ENCODE assay signal across 8 mouse cellular contexts in genomic region chr8:119064523-119064922, GRCm38 (mm10).
A peak's percentile ranks its signal among the peaks of the same experiment; 100 is the strongest.
DNase-seq lines count a peak whose midpoint lies in the region; ATAC-seq and TF ChIP-seq lines count a peak whose summit lies in the region.

No protein-coding gene starts in this region.

- peak; percentile 81 for TF ChIP-seq CTCF in heart, postnatal 0 days (IDR thresholded peaks at IDR 0.05; ENCODE audit: low read depth)
- peak; percentile 89 for TF ChIP-seq CTCF in left cerebral cortex, adult 2 months (IDR thresholded peaks at IDR 0.05)

- H3K27me3 ChIP-seq in heart, postnatal 0 days (ENCODE audit: control insufficient read depth, insufficient read depth, low read length): no peaks in the 10 kb centered on the region
- H3K27me3 ChIP-seq in neural tube, embryonic 11.5 days (ENCODE audit: control insufficient read depth, insufficient read depth, low read length): no peaks in the 10 kb centered on the region

- H3K27ac ChIP-seq in heart, postnatal 0 days (ENCODE audit: low read depth): no peak overlapping the region
- no peak overlapping the region for H3K27ac ChIP-seq in left cerebral cortex, adult 2 months
- H3K27ac ChIP-seq in neural tube, embryonic 11.5 days (ENCODE audit: low read depth, low read length): no peak overlapping the region

- DNase-seq in ovary, postnatal 10 days (ENCODE audit: low spot score): peak; percentile 13
- no peak for DNase-seq in ovary, adult 18-20 months (ENCODE audit: low spot score)
- DNase-seq in adrenal gland, adult (ENCODE audit: inconsistent age in 2 of 2, low spot score in 1 of 2): peak; percentile 29 to 86
- DNase-seq in cerebellum, adult 9-10 months: peak; percentile 77
- peak; percentile 57 for DNase-seq in heart, postnatal 0 days (ENCODE audit: low spot score)
- peak; percentile 56 to 65 for DNase-seq in left cerebral cortex, adult 2 months (ENCODE audit: extremely low spot score in 1 of 2, low spot score in 2 of 2)
- peak; percentile 70 for DNase-seq in neural tube, embryonic 11.5 days (ENCODE audit: low spot score)

- H3K9me3 ChIP-seq in heart, postnatal 0 days (replicated peaks; ENCODE audit: control insufficient read depth, low read length): no peaks in the 10 kb centered on the region
- no peaks in the 10 kb centered on the region for H3K9me3 ChIP-seq in neural tube, embryonic 11.5 days (ENCODE audit: control insufficient read depth, low read length)

- H3K36me3 ChIP-seq in heart, postnatal 0 days (replicated peaks; ENCODE audit: control insufficient read depth, insufficient read depth, low read length): no peaks in the 10 kb centered on the region
- H3K36me3 ChIP-seq in neural tube, embryonic 11.5 days (ENCODE audit: control insufficient read depth, insufficient read depth, low read length): no peaks in the 10 kb centered on the region

- no peak overlapping the region for H3K9ac ChIP-seq in heart, postnatal 0 days (replicated peaks; ENCODE audit: low read depth, low read length)
- no peak overlapping the region for H3K9ac ChIP-seq in neural tube, embryonic 11.5 days (ENCODE audit: low read length)

- no peak overlapping the region for H3K4me3 ChIP-seq in heart, postnatal 0 days (ENCODE audit: low read depth, low read length)
- H3K4me3 ChIP-seq in left cerebral cortex, adult 2 months: no peak overlapping the region
- H3K4me3 ChIP-seq in neural tube, embryonic 11.5 days (ENCODE audit: low read depth, low read length): no peak overlapping the region

- ATAC-seq in heart, postnatal 0 days (ENCODE audit: insufficient read depth, low read depth): no peak
- no peak for ATAC-seq in neural tube, embryonic 11.5 days (ENCODE audit: insufficient read depth, low FRiP score, low TSS enrichment)
- ATAC-seq in megakaryocyte, adult 5-6 weeks (ENCODE audit: poor library complexity, severe bottlenecking): no peak

- no peaks in the 10 kb centered on the region for H3K4me1 ChIP-seq in heart, postnatal 0 days (ENCODE audit: control insufficient read depth, insufficient read depth)
- no peaks in the 10 kb centered on the region for H3K4me1 ChIP-seq in neural tube, embryonic 11.5 days (ENCODE audit: control insufficient read depth, insufficient read depth, low read length)

- WGBS in heart, postnatal 0 days: 13% methylated on average over 11 of the region's 11 CpGs
- 19% methylated on average over 11 of the region's 11 CpGs for WGBS in neural tube, embryonic 11.5 days

- no peak overlapping the region; the same call in 1 of the 2 replicates for H3K4me2 ChIP-seq in heart, postnatal 0 days (ENCODE audit: low read depth, low read length)
- no peak overlapping the region for H3K4me2 ChIP-seq in neural tube, embryonic 11.5 days (ENCODE audit: low read depth)

- intact Hi-C loops in left cerebral cortex, adult 2 months (cut with DNase I): loop anchor here (5.0 to 10.0 kb wide), 5 partner anchors 202 to 1437 kb away; no protein-coding TSS in a partner anchor

- TF ChIP-seq EP300 in heart, postnatal 0 days (IDR thresholded peaks at IDR 0.05; ENCODE audit: low read depth): no peak
